Mouse (Mus musculus): ENCODE results near the gene Marf1. TPM values are rescaled to one million over a fixed set of nuclear protein-coding genes. Genes with fewer than 3 reads are reported as not detected.

Gene Marf1
- polyA plus RNA-seq (2014; fragmentation: Illumina TruSeq; extraction: RNeasy Lipid Tissue Mini Kit (QIAGEN cat#74804)): 70.1 TPM

GRCm38 (mm10) chr16:14162988-14163416 lies at the start of gene Marf1, which contains the start of gene Nde1:
Gene Marf1 (minus strand): TSS chr16:14163351.
Gene Nde1 (plus strand): TSS chr16:14163275.

Other genes starting within 250 kb of the Marf1 start
- gene 2900011O08Rik, start 176.7 kb downstream of the Marf1 start, polyA plus RNA-seq (2014; fragmentation: Illumina TruSeq; extraction: RNeasy Lipid Tissue Mini Kit (QIAGEN cat#74804)): not detected
- not detected for gene Ifitm7, start 176.5 kb downstream of the Marf1 start, polyA plus RNA-seq (2014; fragmentation: Illumina TruSeq; extraction: RNeasy Lipid Tissue Mini Kit (QIAGEN cat#74804))
- 22.0 TPM for gene Nde1, start 76 bp downstream of the Marf1 start, polyA plus RNA-seq (2014; fragmentation: Illumina TruSeq; extraction: RNeasy Lipid Tissue Mini Kit (QIAGEN cat#74804))
- 92.9 TPM for gene Myh11, start 128.0 kb upstream of the Marf1 start, polyA plus RNA-seq (2014; fragmentation: Illumina TruSeq; extraction: RNeasy Lipid Tissue Mini Kit (QIAGEN cat#74804))
- gene Fopnl, start 154.1 kb upstream of the Marf1 start, polyA plus RNA-seq (2014; fragmentation: Illumina TruSeq; extraction: RNeasy Lipid Tissue Mini Kit (QIAGEN cat#74804)): 89.5 TPM
- 7.4 TPM for gene Abcc1, start 198.2 kb upstream of the Marf1 start, polyA plus RNA-seq (2014; fragmentation: Illumina TruSeq; extraction: RNeasy Lipid Tissue Mini Kit (QIAGEN cat#74804))

Measured in ovary, adult 10 weeks (tissue).